Mouse (Mus musculus) stomach, embryonic 15.5 days (tissue): ENCODE results near the gene Pde4d. TPM values are rescaled to one million over a fixed set of nuclear protein-coding genes. Genes with fewer than 3 reads are reported as not detected.

ENCODE experiments used
- ATAC-seq: fragments of 200-750 bp; cut with Nextera tagmentation; 2 replicates; pipeline ENCODE4 v1.8.0; 2017; ENCODE audit warnings: low read depth, moderate number of reproducible peaks, moderate TSS enrichment; ENCODE audit not compliant: insufficient read depth, low FRiP score
- H3K27ac ChIP-seq: fragments of 300-500 bp; sonication (generic); 2 replicates; pipeline ENCODE4 v1.5.1; 2015; ENCODE audit warnings: mild to moderate bottlenecking, inconsistent platforms
- H3K27me3 ChIP-seq: fragments of 300-500 bp; sonication (generic); replicated peaks from 2 replicates; pipeline ENCODE4 v1.6.1; 2015; ENCODE audit warnings: inconsistent platforms
- H3K36me3 ChIP-seq: fragments of 300-500 bp; sonication (generic); 2 replicates; pipeline ENCODE4 v1.6.1; 2015; ENCODE audit warnings: inconsistent platforms
- H3K4me1 ChIP-seq: fragments of 300-500 bp; sonication (generic); 2 replicates; pipeline ENCODE4 v1.6.1; 2015; ENCODE audit warnings: inconsistent platforms
- H3K4me2 ChIP-seq: fragments of 300-500 bp; sonication (generic); 2 replicates; pipeline ENCODE4 v1.6.1; 2015; ENCODE audit warnings: mild to moderate bottlenecking, inconsistent platforms
- H3K4me3 ChIP-seq: fragments of 300-500 bp; sonication (generic); replicated peaks from 2 replicates; pipeline ENCODE4 v1.5.1; 2015; ENCODE audit warnings: inconsistent platforms
- H3K9ac ChIP-seq: fragments of 300-500 bp; sonication (generic); 2 replicates; pipeline ENCODE4 v1.6.1; 2015; ENCODE audit warnings: inconsistent platforms
- H3K9me3 ChIP-seq: fragments of 300-500 bp; sonication (generic); 2 replicates; pipeline ENCODE4 v1.6.1; 2016; ENCODE audit warnings: inconsistent platforms
- WGBS: fragments of 180-500 bp; shearing (Covaris S2); methylation state at CpG from one replicate; pipeline ENCODE4 v1.1.7; 2015; 5-methylcytosine and 5-hydroxymethylcytosine counted together
- polyA plus RNA-seq: library from polyadenylated mRNA; unstranded; fragments of >200 nt; fragmentation: Nextera tagmentation; extraction: Ambion mirVana; gene quantifications from 2 replicates; pipeline ENCODE4 v1.2.1, GENCODE M21; 2015

Pde4d gene
- polyA plus RNA-seq, 1 experiment from 2014 or later = 22.8 TPM

DNA sequence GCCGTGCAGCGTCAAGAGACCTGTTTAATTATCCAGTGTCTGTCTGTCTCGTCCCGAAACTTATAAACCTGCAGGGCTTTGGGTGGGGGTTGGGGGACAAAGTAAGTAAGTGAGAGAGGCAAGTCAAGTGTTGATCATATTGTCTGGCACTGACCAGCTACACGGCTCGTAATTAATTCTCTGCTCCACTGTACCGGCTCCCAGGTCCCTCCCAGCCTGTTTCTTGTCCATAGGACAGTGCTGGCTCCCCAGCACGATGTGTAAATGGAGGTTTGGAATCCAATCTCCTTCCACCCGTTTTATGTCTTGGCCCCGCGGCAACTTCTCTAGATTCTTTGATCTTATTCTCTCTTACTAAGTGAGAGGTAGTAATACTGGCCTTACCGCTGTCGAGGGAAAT lies 975.8 kb downstream of the Pde4d start:
- H3K9ac ChIP-seq = no peak overlapping the region
- H3K27me3 ChIP-seq = no peaks in the 10 kb centered on the region
- H3K4me3 ChIP-seq = no peak overlapping the region
- no peaks in the 10 kb centered on the region for H3K36me3 ChIP-seq
- no peak overlapping the region for H3K4me2 ChIP-seq
- no peaks in the 10 kb centered on the region for H3K9me3 ChIP-seq
- no peaks in the 10 kb centered on the region for H3K4me1 ChIP-seq
- no peak for ATAC-seq
- 59% methylated on average over 13 of the region's 13 CpGs for WGBS
- H3K27ac ChIP-seq = no peak overlapping the region

DNA sequence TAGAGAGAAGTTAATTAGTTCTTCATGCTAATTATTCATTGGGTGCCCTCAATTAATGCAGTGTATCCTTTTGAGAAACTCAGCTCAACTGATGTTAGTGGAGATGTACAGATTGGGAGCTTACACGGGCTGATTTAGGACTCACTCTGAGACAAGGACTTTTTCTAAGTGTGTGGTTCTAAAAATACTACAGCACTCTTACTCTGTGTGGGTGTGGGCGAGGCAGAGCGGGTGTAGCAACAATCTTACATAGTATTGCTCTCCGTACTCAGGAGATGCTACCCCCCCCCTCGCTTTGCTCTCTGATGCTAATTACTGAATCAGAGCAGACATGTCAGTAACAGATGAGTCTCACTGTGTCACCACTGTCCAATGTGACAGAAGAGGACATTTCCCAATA lies 976.3 kb downstream of the Pde4d start:
- ATAC-seq = no peak
- no peaks in the 10 kb centered on the region for H3K4me1 ChIP-seq
- no peak overlapping the region for H3K4me2 ChIP-seq
- no peak overlapping the region for H3K9ac ChIP-seq
- H3K27ac ChIP-seq = no peak overlapping the region
- H3K9me3 ChIP-seq = no peaks in the 10 kb centered on the region
- H3K4me3 ChIP-seq = no peak overlapping the region
- no peaks in the 10 kb centered on the region for H3K27me3 ChIP-seq
- H3K36me3 ChIP-seq = no peaks in the 10 kb centered on the region
- WGBS = 85% methylated on average over 5 of the region's 5 CpGs

DNA sequence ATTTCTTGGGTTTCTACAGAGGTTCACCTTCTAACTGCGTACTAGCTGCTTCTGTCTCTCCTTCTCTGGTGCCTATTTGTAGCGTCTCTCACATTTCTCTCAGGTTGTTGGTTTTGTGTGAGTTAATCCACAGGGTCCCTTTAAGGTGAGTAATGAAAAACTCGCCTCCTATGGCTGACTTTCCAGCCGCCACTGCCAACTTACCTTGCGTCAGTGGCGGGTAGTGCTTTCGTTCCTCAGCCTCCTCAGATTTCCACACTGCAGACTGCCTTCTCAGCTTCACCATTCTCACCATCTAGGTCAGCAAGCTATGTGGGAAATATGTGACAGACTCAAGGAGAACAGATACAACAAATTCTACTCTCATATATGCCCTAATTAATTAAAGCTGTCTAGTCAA lies 977.8 kb downstream of the Pde4d start:
- Histone ChIP-seq H3K4me3 (no peak overlapping the region), H3K27ac (no peak overlapping the region), H3K9ac (no peak overlapping the region), H3K4me2 (no peak overlapping the region), H3K4me1 (no peaks in the 10 kb centered on the region), H3K27me3 (no peaks in the 10 kb centered on the region), H3K36me3 (no peaks in the 10 kb centered on the region), H3K9me3 (no peaks in the 10 kb centered on the region)
- WGBS = 82% methylated on average over 7 of the region's 7 CpGs
- ATAC-seq = no peak

DNA sequence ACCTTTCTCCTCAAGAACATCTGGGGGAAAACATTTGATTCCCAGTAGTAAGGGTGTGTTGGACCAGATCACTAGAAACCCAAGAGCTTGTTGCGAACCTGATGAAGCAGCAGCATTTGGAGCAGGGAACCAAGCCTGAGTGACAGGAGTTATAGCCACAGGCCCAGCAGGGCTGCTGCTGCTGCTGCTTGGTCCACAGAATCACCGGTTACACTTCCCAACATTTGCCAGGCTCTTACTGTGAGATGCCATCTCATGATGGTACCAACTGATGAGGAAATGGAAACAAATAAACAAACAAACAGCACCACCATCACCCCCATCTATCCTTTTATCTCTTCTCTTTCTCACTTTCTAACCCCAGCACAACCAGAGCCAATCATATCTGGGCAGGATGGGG lies 979.8 kb downstream of the Pde4d start:
- no peaks in the 10 kb centered on the region for H3K9me3 ChIP-seq
- no peaks in the 10 kb centered on the region for H3K36me3 ChIP-seq
- no peak overlapping the region for H3K9ac ChIP-seq
- no peak overlapping the region for H3K4me3 ChIP-seq
- no peaks in the 10 kb centered on the region for H3K4me1 ChIP-seq
- no peak overlapping the region for H3K27ac ChIP-seq
- H3K4me2 ChIP-seq = no peak overlapping the region
- no peaks in the 10 kb centered on the region for H3K27me3 ChIP-seq
- 95% methylated on average over 2 of the region's 2 CpGs for WGBS
- ATAC-seq = no peak

DNA sequence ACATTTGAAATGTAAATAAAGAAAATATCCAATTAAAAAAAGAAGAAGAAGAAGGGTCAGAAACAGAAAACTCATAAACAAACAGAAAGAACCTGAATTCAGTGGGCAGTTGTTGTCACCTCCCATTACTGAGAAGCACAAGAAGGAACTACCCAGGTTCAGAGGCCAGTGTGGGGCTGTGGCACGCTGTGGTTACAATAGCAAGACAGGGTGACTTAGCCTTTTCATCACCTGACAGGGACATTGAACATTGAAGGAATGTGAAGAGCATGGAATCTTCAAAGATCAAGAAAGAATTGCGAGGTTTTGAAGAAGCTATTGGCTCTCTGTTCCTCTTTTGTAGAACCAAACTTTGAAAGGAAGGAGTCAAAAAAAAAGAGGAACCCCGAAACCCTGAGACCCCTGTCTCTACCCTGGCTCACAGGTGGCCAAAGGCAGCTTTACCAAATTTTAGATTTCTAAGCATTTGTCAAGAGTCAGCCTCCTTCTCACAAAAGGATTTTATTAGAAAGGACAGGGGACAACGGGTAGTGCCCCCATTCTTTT lies 987.6 kb downstream of the Pde4d start:
- ATAC-seq = no peak
- Histone ChIP-seq H3K4me2 (no peak overlapping the region), H3K27ac (no peak overlapping the region), H3K4me3 (no peak overlapping the region), H3K9ac (no peak overlapping the region), H3K36me3 (no peaks in the 10 kb centered on the region), H3K9me3 (no peaks in the 10 kb centered on the region), H3K27me3 (no peaks in the 10 kb centered on the region), H3K4me1 (peaks cover 9% of the 10 kb centered on the region; the same call in 1 of the 2 replicates)
- WGBS = 66% methylated on average over 4 of the region's 4 CpGs

DNA sequence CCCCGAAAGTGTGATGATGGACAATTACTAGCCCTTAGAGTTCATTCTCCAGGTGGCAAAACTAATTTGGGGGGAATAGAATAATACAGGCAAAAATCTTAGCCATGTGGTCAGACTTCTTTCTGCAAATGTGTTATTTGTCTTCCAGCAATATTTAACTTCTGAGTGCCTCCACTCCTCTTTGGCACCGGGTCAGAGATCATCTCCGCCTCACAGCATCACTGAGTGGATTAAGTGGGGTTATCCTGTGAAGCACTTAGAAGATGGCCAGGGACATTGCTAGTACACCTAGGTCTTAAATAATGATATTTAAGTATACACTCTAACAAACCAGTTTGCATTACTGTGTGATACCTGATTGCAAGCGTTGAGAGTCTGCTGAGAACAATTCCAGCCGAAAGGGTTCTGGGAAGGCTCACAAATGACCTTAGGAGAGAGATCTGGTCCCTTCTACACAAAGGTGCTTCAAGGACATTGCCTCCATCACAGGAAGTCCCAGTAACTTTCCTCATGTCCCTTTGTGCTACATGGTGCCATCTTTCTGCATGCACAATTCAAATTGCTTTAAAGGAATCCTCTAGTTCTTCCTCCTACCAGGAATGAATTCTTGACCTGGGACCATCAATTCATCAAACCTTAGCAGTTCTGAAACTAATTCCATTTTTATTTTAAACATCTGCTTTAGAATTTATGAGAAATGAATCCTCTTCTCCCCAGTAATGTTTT lies 989.9 kb downstream of the Pde4d start:
- Histone ChIP-seq H3K36me3 (no peaks in the 10 kb centered on the region), H3K9ac (no peak overlapping the region), H3K4me1 (peaks cover 9% of the 10 kb centered on the region; the same call in 1 of the 2 replicates), H3K27me3 (no peaks in the 10 kb centered on the region), H3K9me3 (no peaks in the 10 kb centered on the region), H3K4me3 (peak overlapping the region; percentile 51; the same call in 1 of the 2 replicates), H3K4me2 (peak overlapping the region; percentile 80), H3K27ac (peak overlapping the region; percentile 76; the same call in 1 of the 2 replicates)
- no peak for ATAC-seq
- WGBS = 49% methylated on average over 5 of the region's 5 CpGs

DNA sequence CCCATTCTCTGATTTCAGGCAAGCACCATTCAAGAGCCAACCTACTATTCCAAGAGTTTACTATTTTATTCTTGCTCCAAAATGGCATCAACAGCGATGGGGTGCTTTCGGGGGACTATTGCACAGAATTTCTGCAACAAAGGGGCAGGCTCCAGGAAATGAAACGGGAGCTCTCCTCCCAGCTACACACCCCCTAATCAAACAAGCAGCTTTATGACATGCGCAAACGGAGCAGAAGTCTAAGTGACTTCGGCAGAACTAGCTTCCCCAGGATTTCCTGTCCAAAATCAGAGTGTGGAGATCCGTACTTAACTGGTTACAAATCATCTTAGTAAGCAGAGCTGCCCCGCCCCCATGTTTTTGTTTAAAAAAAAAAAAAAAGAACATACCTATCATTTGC lies 990.6 kb downstream of the Pde4d start:
- Histone ChIP-seq H3K4me3 (peak overlapping the region; percentile 51), H3K4me2 (peak overlapping the region; percentile 80), H3K4me1 (peaks cover 9% of the 10 kb centered on the region; the same call in 1 of the 2 replicates), H3K9me3 (no peaks in the 10 kb centered on the region), H3K27ac (peak overlapping the region; percentile 76), H3K9ac (no peak overlapping the region), H3K27me3 (no peaks in the 10 kb centered on the region), H3K36me3 (no peaks in the 10 kb centered on the region)
- 0% methylated on average over 8 of the region's 8 CpGs for WGBS
- peak; percentile 79 for ATAC-seq

DNA sequence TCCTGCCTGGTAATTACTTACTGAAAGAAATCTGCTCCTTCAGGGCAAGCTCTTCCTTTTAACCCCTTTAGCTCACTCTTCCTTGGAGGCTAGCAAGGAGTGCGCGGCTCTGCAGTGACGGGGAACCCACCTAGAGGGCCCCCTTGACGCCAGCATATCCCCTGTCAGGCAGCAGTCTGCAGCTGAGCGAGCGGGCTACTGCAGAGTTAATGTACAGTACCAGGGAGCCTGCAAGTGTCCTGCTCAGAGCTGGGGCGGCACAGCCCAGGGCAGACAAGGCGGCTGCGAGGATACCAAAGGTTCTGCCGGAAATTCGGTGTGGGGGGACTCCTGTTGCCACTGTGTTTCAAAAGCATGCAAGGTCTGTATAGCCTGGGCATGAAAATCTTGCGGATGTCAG lies 991.1 kb downstream of the Pde4d start:
- H3K36me3 ChIP-seq = no peaks in the 10 kb centered on the region
- H3K9me3 ChIP-seq = no peaks in the 10 kb centered on the region
- WGBS = under 1% methylated on average over 12 of the region's 12 CpGs
- peak; percentile 95 for ATAC-seq
- peak overlapping the region; percentile 30; the same call in 1 of the 2 replicates for H3K9ac ChIP-seq
- H3K27ac ChIP-seq = peak overlapping the region; percentile 76
- H3K27me3 ChIP-seq = no peaks in the 10 kb centered on the region
- H3K4me1 ChIP-seq = peaks cover 9% of the 10 kb centered on the region; the same call in 1 of the 2 replicates
- H3K4me3 ChIP-seq = peak overlapping the region; percentile 51
- H3K4me2 ChIP-seq = peak overlapping the region; percentile 80

DNA sequence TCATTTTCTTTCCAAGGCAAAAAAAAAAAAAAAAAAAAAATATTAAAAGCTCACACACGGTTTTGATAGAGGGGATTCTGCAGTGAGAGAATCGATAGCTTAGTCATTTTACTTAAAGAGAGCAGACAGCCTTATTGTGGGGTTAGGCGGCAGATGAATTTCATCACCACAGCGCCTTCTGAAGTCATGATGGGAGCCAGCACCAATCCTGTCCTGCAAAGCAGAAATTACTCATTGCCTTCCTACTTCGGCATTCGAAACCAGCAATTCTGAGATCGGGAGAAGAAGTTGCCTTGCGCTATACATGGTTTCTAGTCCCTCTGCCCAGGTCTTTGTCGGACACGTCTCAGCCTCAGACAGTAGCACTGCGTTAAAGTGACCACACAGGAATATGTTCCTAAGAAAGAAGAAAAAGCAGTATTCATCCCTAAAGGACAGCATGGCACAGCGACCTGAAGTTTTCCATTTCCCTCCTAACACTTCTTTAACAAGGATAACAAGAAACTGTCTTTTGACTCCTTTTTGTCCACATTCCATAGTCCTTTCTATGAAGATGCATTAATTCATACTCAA lies 991.7 kb downstream of the Pde4d start:
- Histone ChIP-seq H3K4me2 (peak overlapping the region; percentile 80), H3K9me3 (no peaks in the 10 kb centered on the region), H3K4me3 (peak overlapping the region; percentile 51), H3K9ac (peak overlapping the region; percentile 30; the same call in 1 of the 2 replicates), H3K27ac (peak overlapping the region; percentile 76), H3K4me1 (peaks cover 9% of the 10 kb centered on the region; the same call in 1 of the 2 replicates), H3K36me3 (no peaks in the 10 kb centered on the region), H3K27me3 (no peaks in the 10 kb centered on the region)
- no peak for ATAC-seq
- 20% methylated on average over 12 of the region's 12 CpGs for WGBS

DNA sequence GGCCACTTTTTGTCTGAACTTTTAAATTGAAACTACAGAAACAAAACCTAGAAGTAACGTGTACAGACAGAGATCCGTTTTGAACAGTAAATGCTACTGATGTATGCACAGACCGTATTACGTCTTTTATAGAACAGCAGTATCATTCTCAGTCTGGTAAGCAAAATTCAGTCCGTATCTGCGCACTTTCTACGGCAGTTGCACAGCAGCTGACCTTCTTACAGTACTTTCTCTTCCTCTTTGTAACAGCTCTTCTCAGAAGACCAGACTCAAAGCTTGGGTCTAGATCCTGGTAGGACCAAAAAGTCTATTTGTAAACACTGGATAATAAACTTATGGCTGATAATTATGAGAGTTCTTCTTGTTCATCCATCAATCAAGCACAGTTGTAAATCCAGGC lies 996.4 kb downstream of the Pde4d start:
- 78% methylated on average over 7 of the region's 7 CpGs for WGBS
- Histone ChIP-seq H3K4me2 (no peak overlapping the region), H3K27me3 (no peaks in the 10 kb centered on the region), H3K36me3 (no peaks in the 10 kb centered on the region), H3K9me3 (no peaks in the 10 kb centered on the region), H3K27ac (no peak overlapping the region), H3K4me1 (peaks cover 4% of the 10 kb centered on the region; the same call in 1 of the 2 replicates), H3K9ac (no peak overlapping the region), H3K4me3 (no peak overlapping the region)
- ATAC-seq = no peak

DNA sequence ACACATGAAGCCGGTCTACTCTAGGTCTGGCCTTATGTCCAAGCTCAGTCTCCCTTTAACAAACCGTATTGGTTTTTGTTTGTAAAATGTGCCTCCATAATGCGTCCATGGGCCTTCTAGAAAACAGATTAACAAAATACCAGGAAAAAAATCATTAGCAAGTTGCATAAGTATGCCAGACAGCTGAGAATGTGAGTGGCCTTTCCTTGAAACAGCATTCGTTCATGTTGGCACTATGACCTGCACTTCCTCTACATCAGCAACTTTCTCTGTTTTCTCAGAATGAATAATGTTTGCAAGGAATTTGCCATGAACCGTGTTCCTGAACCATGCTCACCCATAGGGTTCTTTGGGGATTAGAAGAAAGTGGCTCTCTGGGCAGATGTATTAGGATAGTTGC lies 998.4 kb downstream of the Pde4d start:
- no peak overlapping the region for H3K27ac ChIP-seq
- H3K4me2 ChIP-seq = no peak overlapping the region
- 77% methylated on average over 5 of the region's 5 CpGs for WGBS
- H3K9me3 ChIP-seq = no peaks in the 10 kb centered on the region
- H3K4me3 ChIP-seq = no peak overlapping the region
- H3K36me3 ChIP-seq = no peaks in the 10 kb centered on the region
- H3K4me1 ChIP-seq = no peaks in the 10 kb centered on the region
- no peak overlapping the region for H3K9ac ChIP-seq
- no peaks in the 10 kb centered on the region for H3K27me3 ChIP-seq
- ATAC-seq = no peak

DNA sequence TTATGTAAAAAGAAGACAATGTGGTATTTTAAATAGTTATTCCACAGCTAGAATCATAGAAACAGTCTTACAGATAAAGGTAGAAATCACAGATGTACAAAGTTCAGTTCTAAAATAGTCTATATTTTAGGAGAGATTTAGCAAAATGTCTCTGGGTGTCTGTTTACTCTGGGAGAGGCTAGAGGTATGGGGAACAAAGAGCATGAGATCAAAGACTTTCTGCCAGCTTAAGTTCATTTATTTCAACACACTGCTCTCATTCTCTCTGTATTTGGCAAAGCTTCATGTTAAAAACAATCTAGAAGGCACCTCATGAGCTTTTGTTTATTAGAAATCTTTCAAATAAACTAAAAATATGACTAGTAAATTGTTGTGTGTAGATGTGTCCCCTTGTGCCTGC lies 1024.6 kb downstream of the Pde4d start:
- no peaks in the 10 kb centered on the region for H3K27me3 ChIP-seq
- H3K27ac ChIP-seq = no peak overlapping the region
- no peaks in the 10 kb centered on the region for H3K4me1 ChIP-seq
- H3K4me2 ChIP-seq = no peak overlapping the region
- H3K4me3 ChIP-seq = no peak overlapping the region
- no peak for ATAC-seq
- no peaks in the 10 kb centered on the region for H3K9me3 ChIP-seq
- no peak overlapping the region for H3K9ac ChIP-seq
- H3K36me3 ChIP-seq = no peaks in the 10 kb centered on the region
